ENCODE assay signal across 8 mouse cellular contexts in the genomic region with DNA sequence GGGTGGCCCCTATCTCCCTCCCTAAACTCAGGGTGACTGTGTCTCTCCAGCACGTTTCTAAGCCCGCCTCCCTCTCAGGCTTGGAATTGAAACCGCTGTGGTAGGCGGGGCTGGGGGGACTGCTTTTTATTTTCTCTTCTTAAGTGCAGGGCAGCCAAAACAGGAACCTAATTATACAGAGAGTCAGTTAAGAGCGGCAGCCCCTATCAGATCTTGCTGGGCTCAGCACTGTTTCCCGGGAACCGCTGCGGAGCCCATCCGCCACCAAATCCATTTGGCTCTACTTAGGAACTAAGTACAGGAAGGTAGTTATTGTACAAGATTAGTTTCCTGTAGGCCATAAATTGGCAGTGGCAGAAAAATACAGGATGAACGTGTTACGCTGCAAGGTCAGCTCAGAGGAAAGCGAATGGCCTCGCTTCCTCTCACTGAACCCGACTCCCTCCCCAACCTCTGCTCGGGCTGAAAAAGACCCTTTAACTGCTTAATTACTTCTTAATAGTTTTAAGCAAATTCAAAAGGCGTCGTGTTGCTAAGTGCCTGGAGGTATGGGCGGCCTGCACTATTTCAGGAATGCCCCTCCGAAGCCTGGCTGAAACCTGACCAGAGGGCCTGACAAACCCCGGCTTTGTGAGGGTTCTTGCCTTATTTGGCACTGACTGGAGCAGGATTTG.
A peak's percentile ranks its signal among the peaks of the same experiment; 100 is the strongest.
DNase-seq lines count a peak whose midpoint lies in the region; ATAC-seq and TF ChIP-seq lines count a peak whose summit lies in the region.

No protein-coding gene starts in this region.

- H3K4me1 ChIP-seq in forebrain, postnatal 0 days (ENCODE audit: insufficient read depth): peaks cover 34% of the 10 kb centered on the region
- peaks cover 57% of the 10 kb centered on the region for H3K4me1 ChIP-seq in hindbrain, embryonic 15.5 days (replicated peaks)
- peaks cover 70% of the 10 kb centered on the region for H3K4me1 ChIP-seq in limb, embryonic 15.5 days
- H3K4me1 ChIP-seq in midbrain, embryonic 15.5 days: peaks cover 66% of the 10 kb centered on the region

- H3K9me3 ChIP-seq in forebrain, postnatal 0 days (ENCODE audit: low read length): no peaks in the 10 kb centered on the region
- H3K9me3 ChIP-seq in hindbrain, embryonic 15.5 days: no peaks in the 10 kb centered on the region
- no peaks in the 10 kb centered on the region for H3K9me3 ChIP-seq in limb, embryonic 15.5 days
- H3K9me3 ChIP-seq in midbrain, embryonic 15.5 days: no peaks in the 10 kb centered on the region

- no peak for TF ChIP-seq CTCF in forebrain, postnatal 0 days (IDR thresholded peaks at IDR 0.05; ENCODE audit: low read depth)

- WGBS in forebrain, postnatal 0 days: 5% methylated on average over 20 of the region's 20 CpGs
- WGBS in hindbrain, embryonic 15.5 days: 6% methylated on average over 20 of the region's 20 CpGs
- WGBS in limb, embryonic 15.5 days: 4% methylated on average over 20 of the region's 20 CpGs
- WGBS in midbrain, embryonic 15.5 days: 7% methylated on average over 20 of the region's 20 CpGs

- peak overlapping the region; percentile 18; the same call in 1 of the 2 replicates for H3K9ac ChIP-seq in forebrain, postnatal 0 days
- no peak overlapping the region for H3K9ac ChIP-seq in hindbrain, embryonic 15.5 days
- no peak overlapping the region for H3K9ac ChIP-seq in limb, embryonic 15.5 days
- H3K9ac ChIP-seq in midbrain, embryonic 15.5 days: no peak overlapping the region

- peak overlapping the region; percentile 45; the same call in 1 of the 2 replicates for H3K27ac ChIP-seq in forebrain, postnatal 0 days (ENCODE audit: low read depth, low read length)
- peak overlapping the region; percentile 69 for H3K27ac ChIP-seq in hindbrain, embryonic 15.5 days (replicated peaks)
- H3K27ac ChIP-seq in limb, embryonic 15.5 days: peak overlapping the region; percentile 87
- H3K27ac ChIP-seq in midbrain, embryonic 15.5 days: peak overlapping the region; percentile 67

- H3K4me2 ChIP-seq in forebrain, postnatal 0 days (ENCODE audit: low read depth): peak overlapping the region; percentile 35
- H3K4me2 ChIP-seq in hindbrain, embryonic 15.5 days: peak overlapping the region; percentile 22
- H3K4me2 ChIP-seq in limb, embryonic 15.5 days: peak overlapping the region; percentile 34
- peak overlapping the region; percentile 10 for H3K4me2 ChIP-seq in midbrain, embryonic 15.5 days

- ATAC-seq in forebrain, postnatal 0 days: peak; percentile 35
- peak; percentile 43 for ATAC-seq in hindbrain, embryonic 15.5 days (ENCODE audit: low FRiP score, low read depth)
- ATAC-seq in limb, embryonic 15.5 days (ENCODE audit: insufficient number of reproducible peaks, low FRiP score, low TSS enrichment, low read depth): peak; percentile 17; the same call in 1 of the 2 replicates
- peak; percentile 25 for ATAC-seq in midbrain, embryonic 15.5 days (replicated peaks)

- H3K36me3 ChIP-seq in forebrain, postnatal 0 days (ENCODE audit: insufficient read depth): no peaks in the 10 kb centered on the region
- H3K36me3 ChIP-seq in hindbrain, embryonic 15.5 days: no peaks in the 10 kb centered on the region
- no peaks in the 10 kb centered on the region for H3K36me3 ChIP-seq in limb, embryonic 15.5 days
- no peaks in the 10 kb centered on the region for H3K36me3 ChIP-seq in midbrain, embryonic 15.5 days (replicated peaks)

- DNase-seq in left cerebral cortex, postnatal 10 days (ENCODE audit: extremely low spot score in 1 of 2, low spot score in 2 of 2): peak; percentile 34 to 60
- no peak for DNase-seq in left cerebral cortex, adult 11 months (ENCODE audit: low spot score)
- peak; percentile 71 for DNase-seq in adrenal gland, postnatal 14 days
- DNase-seq in forebrain, postnatal 0 days: peak; percentile 62
- peak; percentile 87 for DNase-seq in yolk sac, embryonic 10.5 days (ENCODE audit: low spot score)

- H3K4me3 ChIP-seq in forebrain, postnatal 0 days (ENCODE audit: low read depth, low read length): no peak overlapping the region
- no peak overlapping the region for H3K4me3 ChIP-seq in hindbrain, embryonic 15.5 days
- H3K4me3 ChIP-seq in limb, embryonic 15.5 days: peak overlapping the region; percentile 7; the same call in 1 of the 2 replicates
- H3K4me3 ChIP-seq in midbrain, embryonic 15.5 days: no peak overlapping the region

- intact Hi-C loops in left cerebral cortex, postnatal 10 days (cut with DNase I): no loop called here

- no peaks in the 10 kb centered on the region for H3K27me3 ChIP-seq in forebrain, postnatal 0 days (ENCODE audit: insufficient read depth, low read length)
- H3K27me3 ChIP-seq in hindbrain, embryonic 15.5 days: peaks cover 10% of the 10 kb centered on the region
- no peaks in the 10 kb centered on the region for H3K27me3 ChIP-seq in limb, embryonic 15.5 days
- H3K27me3 ChIP-seq in midbrain, embryonic 15.5 days (replicated peaks): no peaks in the 10 kb centered on the region
